Mouse (Mus musculus) layer of hippocampus, postnatal 14 days (tissue): ENCODE data around the gene Mrpl19. TPM values are rescaled to one million over a fixed set of nuclear protein-coding genes. Genes with fewer than 3 reads are reported as not detected.
A peak's percentile ranks its signal among the peaks of the same experiment; 100 is the strongest.

Experiments
- DNase-seq, 2 experiments: peaks; one replicate each; pipeline ENCODE4 v3.0.0; 2021 to 2022; ENCODE audit warnings: low spot score in 2 of 2, mixed read lengths in 1 of 2
- long read RNA-seq, 2 experiments: library from polyadenylated mRNA; stranded (forward); transcript quantifications; one replicate each; pipeline ENCODE4 v2.0.0; 2021
- total RNA-seq, 2 experiments: library from RNA; stranded (reverse); gene quantifications; 2 replicates each; pipeline ENCODE4 v1.2.3; 2021

Mrpl19 gene
- 10 to 100 TPM; 27.9 to 37.3 TPM for total RNA-seq
- long read RNA-seq, experiment 1, full-length matches to known transcripts = 20 of 22 reads
- long read RNA-seq, experiment 1, partial matches to known transcripts = 0 of 22 reads
- long read RNA-seq, experiment 1, other reads (novel, unspliced or antisense) = 2 of 22 reads
- long read RNA-seq, experiment 2, full-length matches to known transcripts = 20 of 27 reads
- long read RNA-seq, experiment 2, partial matches to known transcripts = 1 of 27 reads
- long read RNA-seq, experiment 2, other reads (novel, unspliced or antisense) = 6 of 27 reads

DNA sequence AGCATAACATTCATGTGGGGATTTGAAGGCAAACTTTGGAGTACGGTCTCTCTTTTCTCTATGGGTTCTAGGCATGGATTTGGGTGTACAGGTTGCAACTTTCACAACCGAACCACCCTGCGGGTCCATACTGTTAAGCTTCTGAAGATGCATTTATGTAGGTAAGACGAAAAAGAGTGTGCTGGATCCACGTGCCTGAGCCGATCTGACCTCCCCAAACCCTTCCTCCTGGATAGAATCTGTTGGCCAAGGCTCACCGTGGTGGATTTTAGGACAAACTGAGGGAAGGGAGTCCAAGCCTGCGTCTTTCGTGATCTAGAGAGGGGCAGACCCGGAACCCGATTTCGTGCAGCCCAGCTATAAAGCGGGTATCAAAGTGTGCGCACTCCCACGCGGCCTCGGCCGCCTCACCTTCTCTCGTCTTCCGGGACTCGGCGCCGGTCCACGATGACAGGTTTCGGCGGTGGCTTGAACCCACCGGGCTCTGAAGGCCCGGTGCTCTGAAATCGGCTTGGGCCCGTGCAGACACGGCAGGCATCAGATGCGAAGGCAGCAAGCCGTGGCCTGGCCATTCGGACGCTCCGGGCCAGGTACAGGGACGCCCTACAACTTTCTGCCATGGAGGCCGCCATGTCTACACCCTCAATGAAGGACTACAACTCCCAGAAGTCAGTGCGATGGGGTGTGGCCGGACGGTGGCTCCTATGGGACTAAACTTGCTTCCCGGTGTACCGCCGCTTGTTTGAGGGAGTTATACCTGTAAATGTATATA is at the start of gene Mrpl19:
TSS of gene Mrpl19 (minus strand) at position 663 of the 772 bp plus-strand sequence.
- DNase-seq = peak; percentile 86 to 95

DNA sequence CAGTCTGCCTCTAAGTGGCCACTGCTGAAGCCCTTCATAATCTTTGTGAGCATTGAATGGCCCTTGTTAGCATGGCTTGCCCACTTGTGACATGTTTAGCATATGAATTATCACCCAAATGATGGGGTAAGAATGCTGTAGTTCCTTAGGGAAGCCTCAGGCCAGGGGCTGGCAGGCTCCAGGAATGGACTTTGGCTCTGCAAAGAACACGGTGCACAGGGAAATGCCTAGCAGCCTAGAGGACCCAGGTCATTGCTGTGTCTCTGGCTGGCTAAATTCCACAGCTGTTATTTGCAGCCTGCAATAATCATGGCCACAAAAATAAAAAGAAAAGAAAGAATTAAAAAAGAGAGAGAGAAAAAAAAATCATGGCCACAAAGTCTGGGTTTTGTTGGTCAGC is 46.6 kb upstream of the Mrpl19 start:
- DNase-seq = no peak

DNA sequence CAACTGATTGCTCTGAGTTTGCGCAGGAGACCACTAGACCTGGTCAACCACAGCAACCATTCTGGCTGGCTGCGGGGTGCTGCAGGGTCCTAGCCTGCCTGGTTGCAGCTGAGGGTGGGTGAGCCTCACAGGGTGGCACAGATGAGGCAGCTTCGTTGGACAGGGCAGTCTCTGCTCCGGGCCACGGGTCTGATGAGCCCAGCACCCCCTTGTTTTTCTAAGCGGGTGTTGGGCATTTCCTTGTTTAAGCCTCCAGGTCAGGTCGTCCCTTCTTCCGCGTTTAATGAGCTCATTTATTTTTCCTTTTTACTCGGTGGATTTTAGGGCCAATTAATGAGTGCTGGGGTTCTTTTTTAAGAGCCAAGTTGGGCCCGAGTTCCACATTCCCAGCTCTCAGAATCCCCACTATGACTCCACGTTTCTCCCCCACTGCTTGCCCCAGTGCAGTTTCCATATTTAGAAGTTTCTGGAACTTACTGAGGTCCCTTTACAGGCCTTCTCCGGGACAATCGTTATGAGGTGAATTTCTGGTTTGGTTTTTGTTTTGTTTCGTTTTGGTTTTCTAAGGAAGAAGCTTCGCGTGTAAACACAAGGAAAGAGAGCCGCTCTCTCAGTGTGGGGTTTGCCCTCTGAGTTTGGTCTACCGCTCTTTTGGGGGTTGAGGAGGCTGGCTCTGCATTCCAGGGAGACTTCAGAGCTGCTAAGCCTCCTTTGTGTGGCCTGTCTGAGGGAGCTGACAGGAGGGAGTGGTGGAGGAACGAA is 24.5 kb upstream of the Mrpl19 start:
- DNase-seq = peak; percentile 33 to 64

DNA sequence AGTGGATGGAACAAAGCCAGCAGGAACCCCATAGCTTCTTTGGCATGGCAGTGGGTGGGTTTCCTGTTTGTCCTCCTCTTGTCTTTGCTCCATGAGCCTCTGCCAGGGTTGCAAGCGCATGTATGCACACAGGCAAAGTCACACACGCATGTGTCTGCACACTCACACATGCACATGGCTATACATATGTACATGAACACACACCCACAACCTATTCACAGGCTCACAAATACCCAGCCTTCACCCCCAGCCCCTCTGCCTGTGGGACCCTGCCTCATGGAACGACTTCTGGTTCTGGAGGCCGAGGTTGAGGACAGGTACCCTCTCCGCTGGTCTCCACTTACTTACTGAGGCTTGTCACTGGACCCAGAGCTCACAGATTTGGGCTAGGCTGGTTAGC is 22.6 kb upstream of the Mrpl19 start:
- no peak for DNase-seq

DNA sequence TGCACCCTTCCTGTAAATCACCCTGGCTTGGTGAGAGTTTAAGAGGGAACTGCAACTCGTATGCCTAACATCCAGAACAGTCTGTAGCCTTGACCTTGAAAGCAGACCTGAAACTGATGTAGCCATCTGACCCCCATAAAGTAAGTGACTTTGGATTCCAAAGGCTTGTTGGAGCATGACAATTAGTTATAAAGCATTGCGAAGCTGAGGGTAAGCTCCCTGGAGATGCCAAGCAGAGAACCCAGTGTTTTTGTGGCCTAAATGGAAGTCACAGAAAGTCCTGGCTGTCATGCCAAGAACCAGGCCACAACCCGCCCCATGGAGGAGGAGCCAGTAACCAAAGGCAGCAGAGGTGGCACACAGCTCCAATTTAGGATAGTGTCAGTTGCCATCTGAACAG is 21.8 kb upstream of the Mrpl19 start:
- peak; percentile 29 to 77 for DNase-seq

DNA sequence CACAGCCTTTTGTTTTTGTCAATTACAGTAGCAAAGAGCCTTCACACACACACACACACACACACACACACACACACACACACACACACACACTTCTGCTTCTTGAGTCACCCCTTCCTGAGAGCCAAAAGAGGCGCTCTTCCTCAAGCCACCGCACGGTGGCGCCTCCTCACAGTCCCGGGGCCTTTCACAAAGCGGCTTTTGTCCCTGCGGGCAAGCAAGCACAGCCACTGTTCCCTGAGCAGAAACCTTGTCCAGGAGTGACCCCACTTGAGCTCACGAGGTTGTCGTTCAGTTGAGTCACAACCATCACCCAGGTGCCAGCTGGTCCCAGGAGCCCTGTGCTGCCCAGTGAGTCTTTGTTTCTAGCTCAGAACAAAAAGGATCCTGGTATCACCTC is 21.3 kb upstream of the Mrpl19 start:
- DNase-seq = peak; percentile 85 to 88

DNA sequence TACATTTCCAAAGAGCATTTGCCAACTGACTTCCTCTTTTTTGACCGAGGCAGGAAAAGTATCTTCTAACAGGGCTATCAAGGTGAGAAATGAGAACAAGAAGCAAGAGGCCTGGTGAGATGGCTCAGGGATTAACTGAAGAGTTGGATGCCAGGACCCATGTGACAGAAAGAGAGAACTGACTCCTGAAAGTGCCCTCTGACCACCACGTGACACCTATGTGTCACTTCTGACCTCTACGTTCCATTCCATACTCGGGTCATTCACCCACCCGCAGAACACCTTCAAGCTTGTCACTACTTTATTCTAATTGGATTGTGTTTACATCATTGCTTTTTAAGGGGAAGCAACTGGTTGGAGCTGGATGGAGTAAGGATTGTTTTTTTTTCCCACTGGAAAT is 20.8 kb upstream of the Mrpl19 start:
- no peak for DNase-seq

DNA sequence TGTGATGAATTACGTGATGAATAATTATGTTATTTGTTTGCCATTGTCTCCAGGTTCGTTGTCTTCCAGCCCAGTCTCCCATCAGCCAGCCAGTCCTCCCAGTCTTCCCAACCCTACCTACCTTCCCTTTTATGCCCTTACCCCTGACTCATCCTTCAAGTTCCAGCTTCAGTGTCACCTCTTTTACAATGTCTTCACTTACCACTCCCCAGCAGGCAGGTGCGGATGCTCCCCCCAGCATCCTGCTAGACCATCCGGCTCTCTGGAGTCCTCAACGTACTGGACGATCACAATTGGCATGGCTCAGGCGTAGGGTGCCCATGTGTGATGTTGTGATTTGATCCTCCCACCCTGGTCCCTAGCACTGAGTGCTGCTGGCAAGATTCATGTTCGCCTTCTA is 20.4 kb upstream of the Mrpl19 start:
- DNase-seq = no peak

DNA sequence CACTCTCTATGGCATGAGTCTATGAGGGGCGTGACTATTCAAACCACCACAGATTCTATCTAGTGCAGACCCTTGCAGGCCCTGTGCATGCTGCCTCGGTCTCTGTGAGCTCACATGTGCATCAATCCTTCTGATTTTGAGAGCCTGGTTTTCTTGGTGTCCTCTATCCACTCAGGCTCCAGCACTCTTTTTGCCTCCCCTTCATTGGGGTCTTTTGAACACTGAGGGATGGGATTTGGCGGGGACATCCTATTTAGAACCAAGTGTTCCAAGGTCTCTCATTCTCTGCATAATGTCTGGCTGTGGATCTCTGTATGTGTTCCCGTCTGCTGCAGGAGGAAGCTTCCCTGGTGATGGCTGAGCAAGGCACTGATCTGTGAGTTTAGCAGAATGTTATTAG is 13.5 kb upstream of the Mrpl19 start:
- DNase-seq = no peak

DNA sequence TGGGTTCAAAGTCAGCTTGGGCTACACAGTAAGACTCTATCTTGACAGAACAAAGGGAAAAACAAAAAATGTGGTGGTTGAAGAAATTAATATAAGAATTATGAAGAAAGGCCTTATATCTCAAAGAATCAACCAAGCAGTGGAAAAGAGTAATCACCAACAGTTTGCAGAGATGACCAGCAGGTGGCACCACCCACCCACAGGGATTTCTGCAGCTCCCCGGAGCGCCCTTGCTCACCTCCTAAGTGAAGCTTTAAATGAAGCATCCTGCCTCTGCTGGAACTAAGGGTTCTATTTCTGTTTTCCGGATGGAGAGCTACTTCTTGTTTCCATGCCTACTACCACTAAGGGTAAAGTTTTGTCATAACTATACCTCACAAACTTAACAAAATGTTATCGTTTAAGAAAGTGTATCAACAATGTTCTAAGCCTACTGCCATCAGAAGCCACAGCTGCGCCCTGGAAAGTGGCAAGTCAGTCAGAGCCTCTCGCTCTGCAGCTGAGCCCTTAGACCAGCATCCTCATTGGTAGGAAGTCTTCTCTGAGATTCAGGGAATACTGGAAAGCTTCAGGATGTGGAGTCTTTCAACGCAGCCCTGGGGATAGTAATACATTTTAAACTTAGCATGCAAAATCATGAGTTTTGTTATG is 10.3 kb upstream of the Mrpl19 start:
- DNase-seq = peak; percentile 80 to 88

DNA sequence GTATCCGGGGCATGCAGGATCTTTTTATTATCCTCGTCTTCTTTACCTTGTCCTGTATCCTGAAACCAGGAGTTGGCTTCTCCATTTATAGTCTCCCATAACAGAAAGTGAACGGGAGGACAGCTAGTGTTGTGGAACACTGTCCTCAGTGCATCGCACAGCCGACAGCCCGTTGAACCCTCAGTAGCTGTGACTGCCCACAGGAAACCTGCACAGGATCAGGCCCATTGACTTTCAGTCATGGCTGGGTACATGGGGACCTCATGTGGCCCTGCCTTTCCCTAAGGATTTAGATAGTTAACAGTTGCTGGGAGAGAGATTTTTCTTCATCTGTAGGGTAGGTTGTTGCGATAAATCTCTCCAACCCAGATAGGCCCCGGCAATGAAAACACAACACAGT is 6.8 kb upstream of the Mrpl19 start:
- no peak for DNase-seq

DNA sequence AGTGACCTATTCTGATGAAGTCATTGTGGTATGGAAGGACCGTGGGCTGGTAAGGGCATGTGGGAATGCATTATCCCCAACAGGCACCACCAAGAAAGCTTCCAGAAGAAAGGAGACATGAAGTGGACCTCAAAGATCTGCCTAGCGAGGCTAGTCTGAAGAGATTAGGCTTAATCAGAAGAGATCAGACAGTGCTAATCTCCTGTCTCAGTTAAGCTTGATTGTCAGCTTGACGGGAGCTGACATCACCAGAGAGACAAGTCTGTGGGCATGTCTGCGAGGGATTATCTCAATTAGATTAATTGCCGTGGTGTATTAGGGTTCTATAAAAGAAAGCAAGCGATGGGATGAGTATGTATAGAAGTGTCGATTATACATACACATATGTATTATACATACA is 5.4 kb upstream of the Mrpl19 start:
- DNase-seq = no peak

DNA sequence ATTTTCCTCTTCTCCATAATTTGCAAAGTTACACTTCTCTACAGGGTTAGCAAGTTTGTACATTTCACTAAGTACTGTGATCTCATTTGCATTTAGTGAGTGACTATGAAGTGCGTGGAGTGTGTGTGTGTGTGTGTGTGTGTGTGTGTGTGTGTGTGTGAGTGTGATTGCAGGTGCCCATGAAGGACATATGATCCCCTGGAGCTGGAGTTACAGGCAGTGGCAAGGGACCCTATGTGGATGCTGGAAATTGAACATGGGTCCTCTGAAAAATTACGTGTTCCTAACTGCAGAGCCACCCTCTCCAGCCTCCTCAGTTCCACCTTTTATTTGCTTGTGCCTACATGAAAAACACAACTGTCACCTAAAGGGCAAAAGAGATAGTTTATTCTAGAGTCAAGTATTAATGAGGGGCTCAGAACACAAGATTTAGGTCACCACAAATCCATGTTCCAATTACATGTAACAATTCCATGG is 348 bp upstream of the Mrpl19 start:
- no peak for DNase-seq

DNA sequence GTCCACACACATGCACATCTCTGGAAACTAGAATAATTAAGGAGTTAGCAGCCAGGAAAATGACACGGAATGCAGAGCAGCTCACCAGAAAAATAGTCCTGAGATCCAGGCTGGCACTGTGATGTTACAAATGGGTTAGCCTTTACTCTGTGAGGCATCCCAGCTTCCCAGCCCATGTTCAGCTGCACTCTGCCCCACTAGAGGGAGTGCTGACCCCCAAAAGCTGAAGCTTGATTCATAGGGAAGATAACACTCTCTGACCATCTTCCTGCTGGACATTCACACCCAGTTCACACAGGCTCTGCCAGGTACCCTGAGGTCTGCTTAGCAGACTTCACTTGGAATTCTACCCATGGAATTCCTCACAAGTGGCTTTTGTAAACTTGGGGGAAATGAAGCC is 5.5 kb downstream of the Mrpl19 start:
- no peak for DNase-seq

DNA sequence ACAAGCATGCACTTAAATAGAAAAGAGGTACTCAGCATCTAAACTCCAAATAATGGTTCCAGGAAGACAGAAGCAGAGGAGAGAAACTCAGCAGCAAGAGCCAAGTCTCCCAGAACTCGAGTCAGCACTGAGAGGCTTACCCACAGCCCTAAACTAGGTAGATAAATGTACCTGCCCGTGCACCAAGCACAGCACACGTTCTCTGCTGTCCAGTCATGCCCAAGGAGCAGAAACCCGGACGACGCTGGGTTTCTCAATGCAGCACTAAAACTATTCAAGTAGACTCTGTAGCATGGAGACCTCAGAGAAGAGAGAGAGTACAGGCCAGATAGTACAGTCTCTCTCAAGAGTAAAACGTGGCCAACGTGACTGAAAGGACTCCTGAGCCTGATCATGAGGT is 5.9 kb downstream of the Mrpl19 start:
- no peak for DNase-seq

DNA sequence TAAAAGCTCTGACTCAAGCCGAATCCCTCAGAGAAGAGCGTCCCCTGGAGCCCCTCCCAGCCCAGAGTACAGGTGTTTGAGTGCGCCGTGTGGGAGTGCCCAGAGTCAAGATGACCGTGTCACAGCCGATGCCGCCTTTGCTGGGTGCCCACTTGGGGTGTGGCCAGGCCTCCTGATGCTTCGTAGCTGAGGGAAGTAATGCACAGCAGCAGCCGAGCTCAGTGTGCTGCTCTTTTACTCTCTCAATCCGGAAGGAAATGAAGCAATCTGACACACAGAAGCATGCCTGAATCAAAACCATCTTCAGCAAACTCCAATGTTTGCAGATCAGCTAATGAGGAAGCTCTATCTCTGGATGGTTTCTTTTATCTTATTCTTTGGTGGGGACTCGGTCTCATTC is 7.8 kb downstream of the Mrpl19 start:
- DNase-seq = no peak

DNA sequence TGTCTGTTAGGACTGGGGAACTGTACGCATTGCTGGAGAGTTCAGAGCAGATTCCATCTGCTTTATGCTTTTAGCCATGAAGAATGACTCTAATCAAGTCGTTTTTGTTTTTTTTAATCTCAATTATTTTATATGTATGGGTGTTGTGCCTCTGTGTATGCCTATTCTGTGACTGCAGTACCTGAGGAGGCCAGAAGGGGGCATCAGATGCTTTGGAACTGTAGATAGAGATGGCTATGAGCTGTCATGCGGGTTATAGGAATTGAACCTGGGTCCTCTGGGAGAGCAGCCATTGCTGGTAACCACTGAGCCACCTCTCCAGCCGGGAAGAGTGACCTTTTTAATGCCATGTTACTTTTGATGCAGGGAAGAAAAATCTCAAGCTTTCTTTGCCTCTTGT is 9.4 kb downstream of the Mrpl19 start:
- DNase-seq = no peak

DNA sequence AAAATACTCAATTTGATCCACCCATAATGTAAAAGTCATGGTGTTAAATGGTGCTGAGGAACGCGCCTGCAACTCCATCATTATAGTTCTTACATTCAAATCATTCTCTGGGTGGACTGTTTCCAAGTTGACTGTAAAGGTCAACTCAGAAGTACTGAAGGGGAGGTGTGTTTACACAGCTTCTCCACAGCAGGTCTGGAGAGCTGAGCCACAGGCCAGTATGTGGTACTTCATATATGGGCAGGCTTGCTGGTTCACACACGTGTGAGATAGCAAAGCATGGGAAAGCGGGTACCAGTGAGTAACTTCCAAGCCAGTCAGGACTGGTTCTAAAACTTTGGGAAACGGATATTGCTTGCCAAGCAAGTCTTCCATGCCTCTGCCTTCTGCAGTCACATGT is 10.6 kb downstream of the Mrpl19 start:
- no peak for DNase-seq

DNA sequence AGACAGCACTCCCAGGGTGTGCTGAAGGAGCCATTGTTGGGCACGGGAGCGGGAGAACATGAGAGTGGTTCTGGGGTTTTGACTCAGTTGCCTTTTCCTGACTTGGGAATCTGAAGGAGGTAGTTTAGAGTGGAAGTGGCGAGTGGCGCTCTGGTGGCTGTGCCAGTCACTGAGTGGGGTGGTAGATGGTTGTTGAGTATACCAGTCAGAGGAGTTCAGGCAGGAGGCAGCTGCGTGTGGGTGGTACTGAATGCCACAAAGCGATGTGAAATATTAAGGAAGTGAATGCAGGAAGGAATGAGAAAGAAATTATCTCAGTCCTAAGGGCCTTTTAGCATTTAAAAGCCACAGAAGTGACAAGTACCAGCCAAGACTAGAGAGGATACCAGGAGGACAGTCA is 18.9 kb downstream of the Mrpl19 start:
- DNase-seq = no peak

DNA sequence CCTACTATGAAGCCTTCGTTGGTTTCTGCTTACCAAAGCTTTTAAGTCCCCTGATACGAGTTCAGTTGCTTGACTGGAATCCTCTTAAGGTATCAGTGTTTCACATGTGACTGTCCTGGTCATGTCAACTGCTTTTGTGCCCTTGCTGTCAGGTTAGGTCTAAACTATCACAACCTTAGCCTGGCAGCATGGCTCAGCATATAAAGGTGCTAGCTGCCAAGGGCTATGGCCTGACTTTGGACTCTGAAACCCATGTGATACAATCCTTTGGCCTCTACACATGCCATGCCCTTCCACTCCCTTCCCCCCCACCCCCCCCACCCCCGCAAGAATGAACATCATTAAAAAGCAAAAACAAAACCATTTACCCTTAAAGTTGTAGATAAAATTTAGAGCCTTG is 21.3 kb downstream of the Mrpl19 start:
- no peak for DNase-seq

DNA sequence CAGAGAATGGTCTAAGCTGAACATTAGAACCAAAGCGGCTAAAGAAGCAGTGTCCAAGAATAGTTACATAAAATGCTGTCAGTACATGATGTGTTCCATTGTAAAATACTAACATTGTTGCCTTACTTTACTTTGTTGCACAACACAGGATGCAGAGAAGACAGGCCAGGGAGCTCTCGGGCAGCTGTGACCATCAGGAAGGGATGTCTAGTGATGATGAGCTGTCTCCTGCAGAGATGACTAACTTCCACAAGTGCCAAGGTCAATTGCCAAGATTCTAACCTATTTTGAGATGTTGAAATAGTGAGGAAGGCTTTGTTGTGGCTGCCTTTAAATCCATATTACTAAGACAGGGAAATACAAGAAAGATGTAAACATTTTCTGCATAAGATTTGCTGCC is 22.5 kb downstream of the Mrpl19 start:
- no peak for DNase-seq

DNA sequence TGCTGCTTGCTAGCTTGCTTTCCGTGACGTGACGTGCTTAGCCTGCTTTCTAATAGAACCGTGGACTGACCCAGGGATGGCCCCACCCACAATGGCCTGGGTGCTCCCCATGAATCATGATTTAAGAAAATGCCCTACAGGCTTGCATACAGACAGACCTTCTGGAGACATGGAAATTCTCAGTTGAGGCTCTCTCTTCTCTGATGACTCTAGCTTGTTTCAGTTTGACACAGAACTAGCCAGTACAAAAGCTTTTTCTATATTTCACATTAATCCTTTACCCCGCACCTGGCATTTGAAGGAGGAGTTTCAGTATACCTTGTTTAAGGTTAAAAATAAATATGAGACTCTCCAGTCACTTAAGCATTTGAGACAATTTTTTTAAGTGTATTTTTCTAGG is 24.0 kb downstream of the Mrpl19 start:
- no peak for DNase-seq
